Mouse (Mus musculus) testis, adult 2 months (tissue): ENCODE data around the gene Gpha2.

Experiments used
- CTCF ChIP-seq: fragments of 200-500 bp; IDR thresholded peaks from 2 replicates; pipeline ENCODE4 v1.5.1; 2012; ENCODE audit warnings: low read depth, mild to moderate bottlenecking, inconsistent platforms, low read length, moderate library complexity; ENCODE audit not compliant: control insufficient read depth, insufficient read depth, insufficient replicate concordance
- POLR2A ChIP-seq: fragments of 200-500 bp; IDR thresholded peaks from 2 replicates; pipeline ENCODE4 v1.6.1; 2012; ENCODE audit warnings: low read depth, mild to moderate bottlenecking, inconsistent platforms, low read length, moderate library complexity; ENCODE audit not compliant: control insufficient read depth

DNA sequence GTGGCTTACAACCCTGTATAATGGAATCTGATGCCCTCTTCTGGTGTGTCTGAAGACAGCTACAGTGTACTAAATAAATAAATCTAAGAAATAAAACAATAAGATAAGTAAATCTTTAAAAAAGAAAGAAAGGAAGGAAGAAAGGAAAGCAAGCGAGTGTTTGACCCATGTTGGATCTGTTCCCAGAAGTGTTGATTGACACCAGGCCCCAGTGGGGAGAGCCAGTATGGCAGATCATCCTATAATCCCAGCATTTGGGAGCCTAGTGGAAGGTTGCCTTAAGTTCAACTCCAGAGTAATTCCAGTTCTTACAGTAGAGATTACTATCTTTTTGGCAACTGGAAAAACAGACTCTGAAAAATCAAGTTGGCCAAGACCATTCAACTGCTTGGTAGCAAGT lies 19.6 kb downstream of the Gpha2 start:
- TF ChIP-seq CTCF, result no peak
- TF ChIP-seq POLR2A, result no peak
